Mouse (Mus musculus) heart, adult 11 months (tissue): Measurements from ENCODE around the gene Cib1.

Experiments
- DNase-seq: peaks from one replicate; pipeline ENCODE4 v3.0.0; 2022

Cib1 gene

GRCm38 (mm10) chr7:80182139-80182538 is 50.5 kb downstream of the Cib1 start:
- no peak for DNase-seq

- DNase-seq: no peak
These were observed 51.5 kb downstream of the Cib1 start for GRCm38 (mm10) chr7:80181078-80181477.

GRCm38 (mm10) chr7:80180202-80180601 is 52.4 kb downstream of the Cib1 start:
- no peak for DNase-seq

GRCm38 (mm10) chr7:80179790-80180189 is 52.8 kb downstream of the Cib1 start:
- peak; percentile 91 for DNase-seq

GRCm38 (mm10) chr7:80179327-80179726 is 53.3 kb downstream of the Cib1 start:
- DNase-seq: no peak

GRCm38 (mm10) chr7:80178037-80178729 is 54.4 kb downstream of the Cib1 start:
- peak; percentile 87 for DNase-seq

- DNase-seq: peak; percentile 73
These were observed 55.2 kb downstream of the Cib1 start for GRCm38 (mm10) chr7:80177438-80177837.
